Mouse (Mus musculus): ENCODE measurements around the gene Ptprn2. TPM values are rescaled to one million over a fixed set of nuclear protein-coding genes. Genes with fewer than 3 reads are reported as not detected.
A peak's percentile ranks its signal among the peaks of the same experiment; 100 is the strongest.

Gene Ptprn2
- 0.14 TPM in 1 of 2 replicates, not detected in the other for polyA plus RNA-seq (2015; fragmentation: Nextera tagmentation; extraction: Ambion mirVana)

- TF ChIP-seq EP300 (IDR thresholded peaks at IDR 0.05; ENCODE audit: low read depth) (no peak), CTCF (IDR thresholded peaks at IDR 0.05; ENCODE audit: low read depth) (no peak)
- H3K27me3 ChIP-seq (ENCODE audit: insufficient read depth, low read length) = peaks cover 34% of the 10 kb centered on the region
- H3K4me1 ChIP-seq (ENCODE audit: insufficient read depth) = peaks cover 8% of the 10 kb centered on the region; the same call in 1 of the 2 replicates
- peak within 1 kb of the TSS; percentile 34 for H3K4me3 ChIP-seq (ENCODE audit: low read depth, low read length)
- 2% methylated on average over 70 of the region's 86 CpGs for WGBS (ENCODE audit: insufficient replicate concordance)
- no peaks in the 10 kb centered on the region for H3K9me3 ChIP-seq (ENCODE audit: low read length)
- DNase-seq (peak; percentile 85), ATAC-seq (peak; percentile 93)
- no peak within 1 kb of the TSS for H3K9ac ChIP-seq (replicated peaks)
- H3K36me3 ChIP-seq (replicated peaks; ENCODE audit: insufficient read depth, low read length) = no peaks in the 10 kb centered on the region
- H3K27ac ChIP-seq (ENCODE audit: low read depth) = no peak within 1 kb of the TSS
- H3K4me2 ChIP-seq (ENCODE audit: low read depth, low read length) = peak within 1 kb of the TSS; percentile 71
Measured at GRCm38 (mm10) chr12:116485591-116486403, at the start of gene Ptprn2. Gene Ptprn2, plus strand, starts transcription at chr12:116485720.

GRCm38 (mm10) chr12:116436125-116436524 lies 49.4 kb upstream of the Ptprn2 start:
- no peak overlapping the region for H3K4me2 ChIP-seq (ENCODE audit: low read depth, low read length)
- no peak for DNase-seq
- no peak overlapping the region for H3K4me3 ChIP-seq (ENCODE audit: low read depth, low read length)
- H3K4me1 ChIP-seq (ENCODE audit: insufficient read depth) = no peaks in the 10 kb centered on the region
- peaks cover 60% of the 10 kb centered on the region for H3K36me3 ChIP-seq (replicated peaks; ENCODE audit: insufficient read depth, low read length)
- ATAC-seq = no peak
- no peak overlapping the region for H3K27ac ChIP-seq (ENCODE audit: low read depth)
- WGBS (ENCODE audit: insufficient replicate concordance) = 66% methylated on average over 3 of the region's 3 CpGs
- TF ChIP-seq CTCF (IDR thresholded peaks at IDR 0.05; ENCODE audit: low read depth) (no peak), EP300 (IDR thresholded peaks at IDR 0.05; ENCODE audit: low read depth) (no peak)
- H3K9me3 ChIP-seq (ENCODE audit: low read length) = no peaks in the 10 kb centered on the region
- H3K9ac ChIP-seq (replicated peaks) = no peak overlapping the region
- H3K27me3 ChIP-seq (ENCODE audit: insufficient read depth, low read length) = no peaks in the 10 kb centered on the region

- no peaks in the 10 kb centered on the region for H3K27me3 ChIP-seq (ENCODE audit: insufficient read depth, low read length)
- H3K4me2 ChIP-seq (ENCODE audit: low read depth, low read length) = no peak overlapping the region
- peaks cover 59% of the 10 kb centered on the region for H3K36me3 ChIP-seq (replicated peaks; ENCODE audit: insufficient read depth, low read length)
- 92% methylated on average over 5 of the region's 5 CpGs for WGBS (ENCODE audit: insufficient replicate concordance)
- no peak overlapping the region for H3K4me3 ChIP-seq (ENCODE audit: low read depth, low read length)
- H3K27ac ChIP-seq (ENCODE audit: low read depth) = no peak overlapping the region
- no peak for TF ChIP-seq EP300 (IDR thresholded peaks at IDR 0.05; ENCODE audit: low read depth)
- TF ChIP-seq CTCF (IDR thresholded peaks at IDR 0.05; ENCODE audit: low read depth) = no peak
- ATAC-seq (no peak), DNase-seq (no peak)
- H3K9ac ChIP-seq (replicated peaks) = no peak overlapping the region
- H3K9me3 ChIP-seq (ENCODE audit: low read length) = no peaks in the 10 kb centered on the region
- no peaks in the 10 kb centered on the region for H3K4me1 ChIP-seq (ENCODE audit: insufficient read depth)
Measured at GRCm38 (mm10) chr12:116438591-116438990, 46.9 kb upstream of the Ptprn2 start.

DNA sequence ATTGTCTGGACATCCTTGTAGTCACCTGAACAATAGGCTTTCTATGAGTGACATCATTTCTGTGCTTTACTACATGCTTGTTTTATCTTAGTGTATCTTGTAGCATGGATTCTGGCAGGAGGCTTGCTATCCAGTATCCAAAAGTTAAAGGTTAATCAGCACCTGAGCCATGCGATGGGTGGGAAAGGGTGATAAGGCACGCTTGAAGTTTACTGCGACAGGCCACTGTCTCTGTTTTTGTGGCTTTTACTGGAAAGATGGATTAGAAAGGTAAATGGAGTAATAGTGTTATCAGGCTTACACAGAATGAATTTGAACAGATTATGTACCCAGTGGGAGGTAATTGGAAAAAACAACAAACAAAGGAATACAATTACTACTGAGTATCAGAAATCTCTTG lies 43.3 kb upstream of the Ptprn2 start:
- peak; percentile 41 for ATAC-seq

DNA sequence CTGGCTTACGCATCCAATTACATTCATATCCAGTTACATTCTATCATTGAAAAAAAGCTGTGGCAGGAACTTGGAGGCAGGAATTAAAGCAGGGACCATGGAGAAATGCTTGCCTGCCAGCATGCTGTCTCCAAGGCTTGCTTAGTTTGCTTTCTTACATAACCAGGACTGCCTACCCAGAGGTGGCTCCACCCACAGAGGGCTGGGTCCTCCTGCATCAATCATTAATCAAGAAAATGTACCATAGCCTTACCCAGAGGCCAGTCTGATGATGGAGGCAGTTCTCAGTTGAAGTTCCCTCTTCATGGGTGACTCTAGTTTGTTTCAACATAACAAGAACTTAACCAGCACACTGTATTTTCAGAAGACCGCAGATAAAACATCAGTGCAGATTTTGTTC lies 36.0 kb upstream of the Ptprn2 start:
- peaks cover 61% of the 10 kb centered on the region for H3K36me3 ChIP-seq (replicated peaks; ENCODE audit: insufficient read depth, low read length)
- no peaks in the 10 kb centered on the region for H3K27me3 ChIP-seq (ENCODE audit: insufficient read depth, low read length)
- no peak overlapping the region for H3K27ac ChIP-seq (ENCODE audit: low read depth)
- no peaks in the 10 kb centered on the region for H3K4me1 ChIP-seq (ENCODE audit: insufficient read depth)
- no peak overlapping the region for H3K4me3 ChIP-seq (ENCODE audit: low read depth, low read length)
- DNase-seq (peak; percentile 37), ATAC-seq (peak; percentile 67; the same call in 1 of the 2 replicates)
- no peak overlapping the region for H3K9ac ChIP-seq (replicated peaks)
- H3K9me3 ChIP-seq (ENCODE audit: low read length) = no peaks in the 10 kb centered on the region
- no peak overlapping the region for H3K4me2 ChIP-seq (ENCODE audit: low read depth, low read length)
- no peak for TF ChIP-seq EP300 (IDR thresholded peaks at IDR 0.05; ENCODE audit: low read depth)
- no peak for TF ChIP-seq CTCF (IDR thresholded peaks at IDR 0.05; ENCODE audit: low read depth)
- WGBS (ENCODE audit: insufficient replicate concordance) = 94% methylated on average over 2 of the region's 2 CpGs

More for the DNA sequence above, 43.3 kb upstream of the Ptprn2 start:
- DNase-seq = no peak
- Histone ChIP-seq H3K27ac (ENCODE audit: low read depth) (no peak overlapping the region), H3K4me3 (ENCODE audit: low read depth, low read length) (no peak overlapping the region), H3K9ac (replicated peaks) (no peak overlapping the region), H3K27me3 (ENCODE audit: insufficient read depth, low read length) (no peaks in the 10 kb centered on the region), H3K4me2 (ENCODE audit: low read depth, low read length) (no peak overlapping the region), H3K4me1 (ENCODE audit: insufficient read depth) (no peaks in the 10 kb centered on the region), H3K36me3 (replicated peaks; ENCODE audit: insufficient read depth, low read length) (peaks cover 67% of the 10 kb centered on the region), H3K9me3 (ENCODE audit: low read length) (no peaks in the 10 kb centered on the region)
- no peak for TF ChIP-seq CTCF (IDR thresholded peaks at IDR 0.05; ENCODE audit: low read depth)
- peak; percentile 45; the same call in 1 of the 2 replicates for TF ChIP-seq EP300 (IDR thresholded peaks at IDR 0.05; ENCODE audit: low read depth)
- 43% methylated on average over 3 of the region's 3 CpGs for WGBS (ENCODE audit: insufficient replicate concordance)

DNA sequence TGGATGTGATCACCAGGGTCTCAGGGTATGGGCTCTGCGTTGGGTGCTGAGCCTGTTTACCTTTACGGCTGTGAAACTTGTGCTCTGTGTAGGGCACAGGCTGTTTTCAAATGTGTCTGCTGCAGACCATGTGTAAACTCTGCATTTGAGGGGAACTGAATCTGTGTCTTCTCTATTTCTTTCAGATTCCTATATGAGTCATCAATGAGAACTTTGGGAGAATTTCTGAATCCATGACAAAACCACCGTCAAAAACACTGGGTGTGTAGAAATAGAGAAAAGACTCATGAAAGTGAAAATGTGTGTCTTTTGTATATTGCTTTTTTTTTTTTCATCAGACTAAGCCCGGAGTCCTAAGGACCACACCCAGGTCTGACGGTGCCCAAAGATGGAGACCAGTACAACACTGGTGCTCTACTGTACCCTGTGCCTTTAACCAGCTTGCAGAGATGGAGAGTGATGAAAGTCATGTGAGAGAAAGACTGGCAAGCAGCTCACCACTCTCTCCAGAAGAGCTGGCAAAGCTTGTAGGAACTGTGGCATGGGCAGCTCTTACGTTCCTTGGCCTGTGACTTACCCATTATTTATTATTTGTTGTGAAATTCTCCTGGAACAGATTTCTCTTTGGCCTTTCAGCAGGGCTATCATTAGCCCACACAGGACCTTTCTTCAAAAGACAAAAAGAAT lies 25.0 kb upstream of the Ptprn2 start:
- no peak overlapping the region for H3K27ac ChIP-seq (ENCODE audit: low read depth)
- no peak overlapping the region for H3K4me2 ChIP-seq (ENCODE audit: low read depth, low read length)
- no peak for ATAC-seq
- no peak overlapping the region for H3K4me3 ChIP-seq (ENCODE audit: low read depth, low read length)
- H3K36me3 ChIP-seq (replicated peaks; ENCODE audit: insufficient read depth, low read length) = peaks cover 29% of the 10 kb centered on the region
- WGBS (ENCODE audit: insufficient replicate concordance) = 91% methylated on average over 6 of the region's 6 CpGs
- H3K27me3 ChIP-seq (ENCODE audit: insufficient read depth, low read length) = no peaks in the 10 kb centered on the region
- H3K4me1 ChIP-seq (ENCODE audit: insufficient read depth) = no peaks in the 10 kb centered on the region
- H3K9me3 ChIP-seq (ENCODE audit: low read length) = no peaks in the 10 kb centered on the region
- no peak for TF ChIP-seq EP300 (IDR thresholded peaks at IDR 0.05; ENCODE audit: low read depth)
- TF ChIP-seq CTCF (IDR thresholded peaks at IDR 0.05; ENCODE audit: low read depth) = no peak
- DNase-seq = no peak
- no peak overlapping the region for H3K9ac ChIP-seq (replicated peaks)

All from liver, postnatal 0 days (tissue).